Mouse (Mus musculus) cerebral cortex, adult 2 months (tissue): ENCODE data around the gene Card11.

Source experiments
- WGBS: fragments of 180-500 bp; shearing (Covaris S2); methylation state at CpG from one replicate; pipeline ENCODE4 v1.1.7; 2018; 5-methylcytosine and 5-hydroxymethylcytosine counted together

The Card11 gene

DNA sequence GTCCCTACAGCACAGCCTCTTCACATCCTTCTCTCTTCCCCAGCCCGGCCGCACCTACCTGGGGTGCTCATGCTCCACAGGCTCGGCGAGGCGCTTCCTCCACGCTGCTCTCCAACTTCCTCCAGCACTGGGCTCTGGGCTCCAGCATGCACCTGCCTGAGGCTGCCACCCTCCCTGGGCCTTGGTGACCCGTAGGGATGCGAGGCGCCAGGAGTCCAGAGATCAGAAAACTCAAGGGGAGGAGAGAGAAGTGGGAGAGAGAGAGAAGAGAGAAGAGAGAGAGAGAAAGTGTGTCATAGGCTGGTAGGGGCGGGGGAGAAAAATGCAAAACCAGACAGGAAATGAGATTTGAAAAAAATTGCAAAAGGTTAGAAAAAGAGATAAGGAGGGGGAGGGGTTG is at the start of gene Card11:
Gene Card11, minus strand, starts transcription at position 234 of the 400 bp plus-strand sequence.
- WGBS: 80% methylated on average over 10 of the region's 10 CpGs

DNA sequence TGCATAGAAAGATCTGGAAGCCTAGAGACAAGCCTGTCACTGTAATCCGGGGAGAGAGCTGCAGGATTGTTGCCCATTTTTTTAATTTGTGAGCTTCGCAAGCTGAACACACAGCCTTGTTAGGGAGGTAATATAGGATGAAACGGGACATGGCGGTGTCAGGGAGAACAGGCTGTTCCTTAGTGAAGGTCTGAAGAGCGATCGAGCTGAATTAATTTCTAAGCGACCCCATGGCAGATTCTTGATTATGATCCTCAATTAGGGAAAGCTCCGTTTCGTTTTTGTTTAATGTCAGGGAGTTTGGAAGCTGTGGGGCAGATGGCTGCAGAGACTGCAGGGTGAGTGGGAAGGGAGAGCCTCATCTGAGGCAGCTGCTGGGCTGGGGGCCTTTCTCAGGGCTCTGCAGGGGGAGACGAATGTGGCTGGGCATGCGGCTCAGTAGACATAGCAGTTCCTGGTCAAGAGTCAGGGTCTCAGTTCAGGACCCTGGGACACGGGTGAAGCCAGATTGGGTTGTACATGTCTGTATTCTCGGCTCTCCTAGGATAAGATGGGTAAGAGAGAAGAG is 47.4 kb upstream of the Card11 start:
- WGBS: 46% methylated on average over 13 of the region's 13 CpGs

DNA sequence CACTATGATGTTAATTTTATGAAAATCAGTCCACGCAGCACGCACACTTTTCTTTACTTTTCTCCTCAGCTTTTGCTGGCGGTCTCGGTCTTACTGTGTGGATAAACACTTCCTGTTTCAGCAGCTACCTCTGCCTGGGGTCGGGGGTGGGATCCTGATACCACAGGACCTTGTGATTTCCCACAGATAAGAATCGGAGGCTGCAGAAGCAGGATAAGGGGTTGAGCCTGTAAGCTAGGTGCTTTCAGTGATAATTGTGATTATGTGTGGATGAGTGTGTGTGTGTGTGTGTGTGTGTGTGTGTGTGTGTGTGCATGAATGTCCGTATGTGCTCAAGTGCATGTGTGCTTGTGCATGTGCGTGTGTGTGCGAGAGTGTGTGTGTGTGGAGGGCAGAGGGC is 44.6 kb upstream of the Card11 start:
- WGBS: 84% methylated on average over 9 of the region's 9 CpGs

DNA sequence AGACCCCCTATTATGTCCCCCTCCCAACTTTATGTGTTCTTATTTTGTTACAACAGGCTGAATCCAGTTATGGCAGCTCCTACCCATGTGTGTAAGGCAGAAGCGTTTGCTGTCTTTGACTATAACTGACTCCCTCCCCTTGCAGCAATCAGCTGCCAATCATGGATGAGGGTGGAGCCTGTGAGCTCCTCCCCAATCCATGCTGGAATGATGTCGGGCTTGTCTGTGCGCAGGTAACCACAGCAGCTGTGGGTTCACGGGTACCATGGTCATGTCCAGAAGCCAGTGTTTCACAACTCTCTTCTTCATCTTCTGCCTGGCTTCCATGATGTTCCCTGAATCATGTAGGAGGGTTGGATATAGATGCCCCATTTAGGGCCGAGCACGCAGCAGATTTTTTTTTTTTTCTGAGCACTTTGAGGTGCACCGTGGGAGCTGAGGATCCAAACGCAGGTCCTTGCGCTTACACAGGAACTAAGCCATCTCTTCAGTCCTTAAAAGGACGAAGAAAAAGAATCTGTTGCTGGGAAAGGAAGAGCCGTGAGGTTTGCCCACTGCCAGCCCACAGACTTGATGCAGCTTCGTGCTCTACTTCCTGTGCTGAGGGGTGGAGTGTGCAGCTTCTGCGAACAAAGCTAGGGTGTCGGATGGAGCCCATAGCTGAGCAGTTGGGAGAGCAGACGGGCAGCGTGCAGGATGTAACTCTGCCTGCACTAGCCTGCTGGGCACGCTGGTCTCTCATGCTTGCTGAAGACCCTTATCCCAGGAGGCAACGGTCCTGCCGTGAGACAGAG is 43.5 kb upstream of the Card11 start:
- 38% methylated on average over 19 of the region's 19 CpGs for WGBS

DNA sequence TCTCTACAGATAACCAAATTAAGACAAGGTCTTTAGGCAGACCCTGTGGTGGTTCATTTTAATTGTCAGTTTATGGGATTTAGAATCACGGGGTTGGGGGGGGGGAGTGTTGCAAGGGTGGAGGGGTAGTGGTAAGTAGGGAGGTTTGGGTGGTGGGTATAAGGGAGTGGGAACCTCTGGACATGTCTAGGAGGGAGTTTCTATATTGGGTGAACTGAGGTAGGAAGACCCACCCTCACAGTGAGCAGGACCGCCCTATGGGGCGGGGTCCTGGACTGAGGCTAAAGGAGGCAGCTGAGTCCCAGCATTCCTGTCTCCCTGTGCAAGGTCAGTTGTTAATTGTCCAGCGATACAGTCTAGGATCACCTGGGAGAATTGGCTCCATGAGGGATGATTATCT is 42.0 kb upstream of the Card11 start:
- WGBS: 93% methylated on average over 4 of the region's 4 CpGs

DNA sequence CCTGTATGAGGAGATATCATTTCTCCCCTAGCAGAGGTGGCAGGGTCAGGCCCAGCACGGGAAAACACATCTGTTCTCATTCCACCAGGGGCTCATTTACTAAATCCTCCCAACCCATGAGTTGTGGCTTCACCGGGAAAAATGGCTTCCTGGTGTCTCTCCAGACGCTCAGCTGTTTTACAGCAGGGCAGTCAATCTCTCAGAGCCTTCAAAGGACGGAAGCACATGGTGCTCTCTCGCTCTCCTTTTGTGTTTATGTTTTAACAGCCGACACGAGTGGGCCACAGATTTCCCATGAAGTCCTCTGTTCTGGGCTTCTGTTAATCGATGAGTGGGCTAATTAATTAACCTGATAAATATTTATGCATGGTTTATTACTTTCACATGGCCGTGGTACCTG is 40.5 kb upstream of the Card11 start:
- WGBS: 65% methylated on average over 9 of the region's 9 CpGs

DNA sequence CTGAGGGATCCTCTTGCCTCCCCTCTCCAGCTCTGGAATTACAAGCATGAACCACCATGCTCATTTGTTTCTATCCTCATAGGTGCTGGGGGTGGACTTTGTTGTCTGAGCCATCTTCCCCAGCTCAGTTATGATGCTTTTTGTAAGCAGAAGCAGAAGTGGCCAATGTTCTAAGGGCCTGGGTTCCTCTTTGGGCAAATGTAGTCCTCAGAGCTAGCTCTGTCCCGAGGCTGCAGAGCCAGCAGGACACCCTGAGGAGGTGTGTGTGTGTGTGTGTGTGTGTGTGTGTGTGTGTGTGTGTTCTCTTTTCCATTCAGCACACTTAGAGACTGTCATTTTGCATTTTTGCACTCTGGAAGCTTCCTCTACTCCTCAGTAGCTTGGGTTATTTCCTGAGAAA is 38.0 kb upstream of the Card11 start:
- 60% methylated on average over 1 of the region's 1 CpGs for WGBS

DNA sequence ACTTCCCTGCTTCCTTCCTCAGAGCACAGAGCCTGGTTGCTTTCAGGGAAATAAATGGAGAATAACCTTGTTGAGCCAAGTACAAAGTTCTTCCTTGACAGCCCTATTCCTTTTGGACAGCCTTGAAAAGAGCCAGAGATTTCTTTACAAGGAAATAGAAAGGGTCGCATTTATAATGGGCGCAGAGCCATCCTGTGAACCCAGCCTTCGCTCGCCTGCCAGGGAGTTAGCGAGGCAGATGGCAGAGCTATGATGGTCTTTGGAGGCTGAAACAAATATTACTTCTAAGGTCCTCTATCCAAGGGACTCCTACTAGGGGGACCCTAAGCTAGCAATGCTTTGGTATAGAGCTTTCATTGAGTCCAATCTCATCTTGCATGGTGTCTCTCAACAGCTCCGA is 35.0 kb upstream of the Card11 start:
- whole genome bisulfite sequencing: 51% methylated on average over 6 of the region's 6 CpGs

DNA sequence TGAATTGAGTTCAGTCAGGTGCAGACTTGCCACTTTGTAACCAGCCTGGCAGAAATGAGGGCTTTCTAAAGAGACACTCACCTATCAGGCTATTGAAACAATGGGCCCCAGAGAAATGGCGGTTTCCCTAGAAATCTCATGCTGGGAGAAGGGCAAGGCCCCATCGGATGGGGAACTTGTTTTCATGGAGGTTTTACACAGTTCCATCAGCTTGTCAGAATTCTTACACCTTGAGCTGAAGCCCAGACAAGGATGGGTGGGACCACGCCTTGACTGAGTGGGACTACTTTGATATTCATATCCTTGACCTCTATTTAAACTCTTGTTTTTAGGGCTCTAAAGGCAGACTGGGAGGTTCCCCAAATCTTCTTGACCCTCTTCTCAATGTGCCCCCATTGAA is 33.9 kb upstream of the Card11 start:
- WGBS: 85% methylated on average over 3 of the region's 3 CpGs

DNA sequence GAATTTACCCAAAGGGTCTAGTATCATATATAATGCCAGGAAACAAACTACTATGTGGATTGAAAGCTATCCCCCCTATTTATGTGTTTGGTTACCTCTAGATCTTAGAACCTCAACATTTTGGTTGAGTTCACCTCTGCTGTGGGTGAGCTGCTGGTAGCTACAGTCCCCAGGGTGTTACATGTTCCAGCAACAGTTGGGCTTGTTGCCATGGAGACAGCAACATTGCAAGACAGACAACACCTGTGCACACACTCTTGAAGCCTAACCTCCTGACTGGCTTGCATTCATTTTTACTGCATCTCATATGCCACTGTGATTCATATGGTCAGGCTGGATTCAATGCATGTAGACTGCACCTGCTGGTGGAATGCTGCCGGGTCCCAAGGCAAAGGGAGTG is 32.6 kb upstream of the Card11 start:
- WGBS: 98% methylated on average over 1 of the region's 1 CpGs

DNA sequence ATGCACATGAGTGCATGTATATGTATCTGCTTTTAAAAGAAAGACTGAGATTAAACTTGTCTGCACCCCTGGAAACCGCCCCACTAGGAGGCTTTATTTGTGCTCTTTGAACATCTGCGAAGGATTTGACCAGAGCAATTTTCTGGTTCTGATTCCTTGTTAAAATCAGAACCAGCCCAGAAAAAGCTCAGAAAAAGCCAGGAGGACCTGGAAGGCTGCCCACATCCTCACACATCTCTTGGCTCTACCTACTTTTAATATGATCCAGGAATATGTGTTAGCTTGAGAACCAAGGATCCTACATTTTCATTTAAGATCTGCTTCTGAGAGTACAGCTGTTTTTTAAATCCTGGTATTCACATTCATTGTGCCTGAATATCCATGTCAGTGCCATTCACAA is 29.0 kb upstream of the Card11 start:
- WGBS: 69% methylated on average over 2 of the region's 2 CpGs

DNA sequence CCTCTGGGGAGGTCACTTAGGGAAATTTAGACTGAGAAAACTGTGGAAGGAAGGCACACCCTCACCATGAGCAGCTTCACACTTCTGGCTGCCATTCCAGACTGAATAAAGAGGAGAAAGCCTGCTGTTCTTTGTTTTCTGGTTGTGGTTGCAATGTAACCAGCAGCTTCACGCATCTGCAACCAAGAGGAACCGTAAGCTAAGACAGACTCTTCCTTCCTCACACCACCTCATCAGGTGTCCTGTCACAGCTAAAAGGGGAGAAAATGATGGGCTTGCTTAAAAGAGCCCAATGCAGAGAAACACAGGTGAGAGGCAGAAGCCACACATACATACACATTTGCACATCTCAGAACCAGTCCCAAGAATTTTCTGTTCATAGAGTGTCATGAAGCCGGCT is 25.3 kb upstream of the Card11 start:
- 89% methylated on average over 3 of the region's 3 CpGs for WGBS

DNA sequence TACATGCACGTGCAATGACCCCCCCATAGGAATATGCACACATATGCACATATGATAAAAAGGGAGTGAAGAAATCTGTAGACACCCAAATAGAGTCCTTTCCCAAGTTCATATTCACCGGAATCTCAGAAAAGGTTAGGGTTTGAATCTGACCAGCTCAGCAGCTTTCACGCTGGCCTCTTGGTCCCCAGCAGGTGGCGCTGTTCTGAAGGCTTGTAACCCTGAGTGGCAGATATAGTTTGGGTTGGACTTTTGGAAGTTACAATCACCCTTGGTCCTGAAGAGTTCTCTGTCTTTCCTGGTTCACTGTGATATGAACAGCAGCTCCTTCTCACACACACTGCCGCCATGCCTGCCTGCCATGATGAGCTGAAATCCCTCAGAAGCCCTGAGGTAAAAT is 24.1 kb upstream of the Card11 start:
- WGBS: 66% methylated on average over 5 of the region's 5 CpGs

DNA sequence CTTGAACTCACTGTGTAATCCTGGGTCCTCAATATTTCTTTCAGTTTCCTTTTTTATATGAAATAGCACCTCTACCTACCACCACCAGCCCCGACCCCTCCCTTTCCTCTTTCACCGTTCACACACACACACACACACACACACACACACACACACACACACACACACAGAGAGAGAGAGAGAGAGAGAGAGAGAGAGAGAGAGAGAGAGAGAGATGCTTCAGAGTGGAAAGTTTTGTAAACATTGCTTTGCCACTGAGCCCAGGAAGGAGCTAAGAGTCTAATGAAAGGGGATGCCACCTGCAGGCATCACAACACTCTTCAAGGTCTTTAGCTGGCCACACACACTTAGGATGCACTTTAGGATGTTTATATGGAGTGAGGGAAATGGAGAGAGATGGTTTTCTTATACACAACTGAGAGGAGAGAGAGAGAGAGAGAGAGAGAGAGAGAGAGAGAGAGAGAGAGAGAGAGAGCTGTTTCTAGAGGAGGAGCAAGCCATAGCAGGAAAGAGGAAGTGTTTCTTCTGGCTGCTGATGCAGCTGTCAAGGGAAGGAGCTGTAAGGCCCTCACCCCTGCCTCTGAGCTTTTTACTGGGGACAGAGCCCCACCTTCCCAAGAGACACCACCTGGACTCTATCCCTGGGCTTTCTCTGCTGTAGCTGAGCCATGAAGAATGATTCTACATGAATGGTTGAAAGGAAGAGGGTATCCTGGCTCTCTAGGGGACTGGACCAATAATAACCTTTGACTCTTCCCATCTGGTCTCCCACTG is 17.7 kb upstream of the Card11 start:
- WGBS: 79% methylated on average over 2 of the region's 2 CpGs

DNA sequence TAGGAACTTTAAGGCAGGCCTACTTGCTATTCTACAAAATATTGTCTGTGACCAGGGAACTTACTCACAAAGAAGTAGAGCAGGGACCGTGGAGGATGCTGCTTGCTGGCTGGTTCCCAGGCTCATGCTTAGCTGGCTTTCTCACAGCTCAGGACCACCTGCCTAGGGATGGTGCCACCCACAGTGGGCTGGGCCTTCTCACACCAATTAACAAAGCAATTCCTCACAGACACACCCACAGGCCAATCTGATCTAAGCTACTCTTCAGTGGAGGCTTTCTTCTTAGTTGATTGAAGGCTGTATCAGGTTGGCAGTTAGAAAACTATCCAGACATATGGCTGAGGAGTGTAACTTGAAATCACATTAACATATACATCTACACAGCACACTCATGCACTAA is 15.7 kb upstream of the Card11 start:
- WGBS: 67% methylated on average over 1 of the region's 1 CpGs

DNA sequence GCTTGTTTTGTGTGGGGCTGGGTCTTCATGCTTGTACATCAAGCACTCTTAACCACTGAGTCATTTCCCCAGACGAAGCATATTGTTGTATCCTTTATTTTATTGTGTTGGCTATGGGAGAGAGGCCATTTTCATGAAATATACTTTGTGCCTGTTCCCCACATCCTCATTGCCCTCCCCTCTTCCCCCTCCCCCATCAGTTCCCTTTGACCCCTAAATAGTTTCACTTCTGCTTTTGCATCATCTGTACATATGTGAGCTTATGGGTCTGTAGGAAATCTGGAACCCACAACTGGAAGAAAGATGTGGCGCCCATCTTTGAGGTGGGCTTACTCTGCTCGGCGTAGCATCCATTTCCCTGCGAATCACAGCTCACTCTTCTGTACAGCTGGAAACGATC is 13.8 kb upstream of the Card11 start:
- WGBS: 96% methylated on average over 6 of the region's 6 CpGs

DNA sequence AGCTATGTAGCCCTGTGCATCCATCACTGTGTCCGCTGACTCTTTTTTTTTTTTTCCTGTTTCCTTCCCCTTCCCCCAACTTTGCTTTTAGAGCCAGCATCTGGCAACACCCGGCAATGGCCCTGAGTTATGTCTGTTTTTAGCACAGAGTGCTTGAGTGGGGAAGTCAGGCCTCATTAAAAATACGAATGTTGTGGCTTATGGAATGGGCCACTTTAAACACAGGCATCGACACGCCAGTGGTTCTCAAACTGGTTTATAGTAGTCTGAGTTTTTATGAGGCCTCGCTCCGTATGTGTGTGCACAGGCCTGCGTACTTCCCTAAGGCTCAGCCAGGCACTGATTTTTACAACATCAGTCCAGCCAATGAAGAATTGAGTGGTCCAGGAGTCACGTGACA is 13.1 kb upstream of the Card11 start:
- 70% methylated on average over 9 of the region's 9 CpGs for WGBS

DNA sequence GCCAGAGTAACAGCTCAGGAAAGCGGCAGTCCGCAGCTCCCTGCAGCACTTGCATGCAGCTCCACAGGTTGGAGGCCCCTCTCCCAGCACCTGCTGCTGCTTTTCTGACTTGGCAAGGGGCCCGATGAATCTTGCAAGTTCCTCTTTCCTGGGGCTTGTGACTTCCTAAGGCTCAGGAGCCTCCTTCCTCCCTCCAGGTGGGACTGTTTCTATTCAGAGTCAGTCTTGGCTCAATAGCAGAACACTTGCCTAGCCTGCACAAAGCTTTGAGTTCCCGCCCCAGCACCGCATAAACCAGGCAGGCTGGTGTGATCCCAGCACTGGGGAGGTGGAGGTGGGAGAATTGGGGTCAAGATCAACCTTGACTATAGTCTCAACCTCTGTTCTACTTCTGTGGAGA is 5.1 kb upstream of the Card11 start:
- WGBS: 83% methylated on average over 5 of the region's 5 CpGs

DNA sequence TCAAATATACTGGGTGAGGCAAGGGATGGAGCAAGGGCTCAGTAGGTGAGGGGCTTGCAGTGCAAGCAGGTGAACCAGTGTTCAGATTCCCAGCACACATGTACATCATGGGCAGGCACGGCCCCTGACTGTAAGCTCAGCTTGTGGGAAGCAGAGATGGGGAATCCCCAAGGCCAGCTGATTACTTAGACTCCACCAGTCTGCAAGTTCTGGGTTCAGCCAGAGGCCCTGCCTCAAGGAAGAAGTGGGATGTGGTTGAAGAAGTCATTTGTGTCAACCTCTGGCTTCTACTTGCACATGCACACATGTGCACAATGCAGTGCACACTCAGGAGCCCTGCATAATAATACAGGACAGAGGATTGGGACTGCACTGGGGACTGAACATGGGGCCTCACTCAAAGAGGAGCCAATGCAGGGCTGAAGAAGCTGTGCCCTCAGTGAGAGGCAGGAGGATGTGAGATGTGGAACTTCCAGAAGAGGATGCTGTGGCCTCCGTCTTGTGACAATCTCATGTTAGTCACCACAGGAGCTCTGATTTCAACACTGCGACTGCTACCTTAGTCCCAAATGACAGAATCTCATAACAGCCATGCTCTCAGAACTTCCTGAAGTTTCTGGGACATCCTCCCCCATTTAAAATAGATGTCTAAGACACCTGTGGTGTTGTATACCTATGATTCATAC is 3.8 kb upstream of the Card11 start:
- WGBS: 90% methylated on average over 3 of the region's 3 CpGs

DNA sequence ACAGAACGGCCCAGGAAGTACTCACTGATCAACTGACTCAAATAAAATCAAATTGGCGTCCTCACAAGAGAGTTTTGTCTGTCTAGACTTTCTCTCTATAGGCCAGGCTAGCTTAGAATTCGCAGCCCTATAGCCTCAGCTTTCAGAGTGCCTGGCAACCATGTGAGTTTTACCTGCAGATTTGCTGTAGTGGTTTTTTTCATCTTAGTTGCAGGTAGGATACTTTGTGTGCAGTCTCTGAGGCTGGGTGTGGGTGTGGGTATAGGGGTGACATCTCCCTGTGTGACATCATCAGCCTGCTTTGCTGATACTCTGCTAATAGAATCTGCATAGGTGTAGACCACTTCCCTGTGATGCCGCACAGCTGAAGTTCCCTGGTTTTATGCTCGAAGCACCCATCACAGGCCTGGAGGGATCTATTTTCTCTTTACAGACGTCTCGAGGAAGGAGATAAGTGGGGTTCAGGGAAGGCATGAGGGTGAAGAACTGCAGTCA is 1.2 kb downstream of the Card11 start:
- WGBS: 89% methylated on average over 7 of the region's 7 CpGs

DNA sequence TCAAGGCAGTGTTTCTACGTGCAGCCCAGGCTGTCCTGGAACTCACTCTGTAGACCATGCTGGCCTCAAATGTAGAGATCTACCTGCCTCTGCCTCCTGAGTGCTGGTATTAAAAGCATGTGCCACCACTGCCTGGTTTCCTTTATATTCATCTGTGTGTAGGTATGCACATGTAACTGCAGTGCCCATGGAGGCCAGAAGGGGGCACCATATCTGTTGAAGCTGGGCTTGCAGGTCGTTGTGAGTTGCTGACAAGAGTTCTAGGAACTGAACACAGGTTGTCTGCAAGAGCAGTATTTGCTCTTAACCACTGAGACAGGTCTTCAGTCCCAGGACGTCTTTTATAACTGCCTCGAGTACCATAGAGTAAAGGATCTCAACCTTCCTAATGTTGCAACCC is 2.6 kb downstream of the Card11 start:
- WGBS: 85% methylated on average over 4 of the region's 4 CpGs
